Mouse (Mus musculus): Measurements from ENCODE around the gene Atp5mpl.

- TF ChIP-seq POLR2A (IDR thresholded peaks at IDR 0.05; ENCODE audit: low read depth, low read length) (no peak), CTCF (IDR thresholded peaks at IDR 0.05; ENCODE audit: borderline replicate concordance, insufficient read depth, low read length) (no peak)
Measured at GRCm38 (mm10) chr12:111956173-111956572, 10.6 kb downstream of the Atp5mpl start.

Data from embryonic fibroblast, embryonic 13.5 days (primary cell).